Mouse (Mus musculus) lung, embryonic 14.5 days (tissue): ENCODE data around the gene Igsf9. TPM values are rescaled to one million over a fixed set of nuclear protein-coding genes. Genes with fewer than 3 reads are reported as not detected.

Source experiments
- ATAC-seq: fragments of 200-750 bp; cut with Nextera tagmentation; 2 replicates; pipeline ENCODE4 v1.8.0; 2017; ENCODE audit warnings: mild to moderate bottlenecking, moderate TSS enrichment, moderate library complexity; ENCODE audit not compliant: insufficient read depth
- DNase-seq: peaks from one replicate; pipeline ENCODE4 v3.0.0-alpha.2; 2015
- H3K27ac ChIP-seq: fragments of 300-500 bp; sonication (generic); 2 replicates; pipeline ENCODE4 v1.5.1; 2014; ENCODE audit warnings: low read depth, mild to moderate bottlenecking, moderate library complexity
- H3K27me3 ChIP-seq: fragments of 300-500 bp; sonication (generic); 2 replicates; pipeline ENCODE4 v1.6.1; 2014; ENCODE audit warnings: low read length, control low read depth; ENCODE audit not compliant: insufficient read depth
- H3K36me3 ChIP-seq: fragments of 300-500 bp; sonication (generic); 2 replicates; pipeline ENCODE4 v1.6.1; 2014; ENCODE audit warnings: control low read depth; ENCODE audit not compliant: insufficient read depth
- H3K4me1 ChIP-seq: fragments of 300-500 bp; sonication (generic); 2 replicates; pipeline ENCODE4 v1.6.1; 2014; ENCODE audit warnings: antibody characterized with exemption, control low read depth; ENCODE audit not compliant: insufficient read depth
- H3K4me2 ChIP-seq: fragments of 300-500 bp; sonication (generic); 2 replicates; pipeline ENCODE4 v1.6.1; 2014; ENCODE audit warnings: mild to moderate bottlenecking
- H3K4me3 ChIP-seq: fragments of 300-500 bp; sonication (generic); 2 replicates; pipeline ENCODE4 v1.5.1; 2014; ENCODE audit warnings: low read depth, low read length
- H3K9ac ChIP-seq: fragments of 300-500 bp; sonication (generic); 2 replicates; pipeline ENCODE4 v1.6.1; 2014
- H3K9me3 ChIP-seq: fragments of 300-500 bp; sonication (generic); 2 replicates; pipeline ENCODE4 v1.6.1; 2016; ENCODE audit warnings: low read depth, low read length, control low read depth
- CTCF ChIP-seq: IDR thresholded peaks from 2 replicates; pipeline ENCODE4 v1.5.1; 2016; ENCODE audit warnings: antibody characterized with exemption, low read depth
- WGBS: fragments of 180-500 bp; shearing (Covaris S2); extraction: QIAGEN DNeasy Blood & Tissue Kit; methylation state at CpG from one replicate; pipeline ENCODE4 v1.1.7; 2014; 5-methylcytosine and 5-hydroxymethylcytosine counted together
- polyA plus RNA-seq: library from polyadenylated mRNA; unstranded; fragments of >200 nt; fragmentation: Nextera tagmentation; extraction: Ambion mirVana; gene quantifications from 2 replicates; pipeline ENCODE4 v1.2.1, GENCODE M21; 2014

Gene Igsf9
- polyA plus RNA-seq, 1 experiment from 2014 or later, result 26.0 TPM

DNA sequence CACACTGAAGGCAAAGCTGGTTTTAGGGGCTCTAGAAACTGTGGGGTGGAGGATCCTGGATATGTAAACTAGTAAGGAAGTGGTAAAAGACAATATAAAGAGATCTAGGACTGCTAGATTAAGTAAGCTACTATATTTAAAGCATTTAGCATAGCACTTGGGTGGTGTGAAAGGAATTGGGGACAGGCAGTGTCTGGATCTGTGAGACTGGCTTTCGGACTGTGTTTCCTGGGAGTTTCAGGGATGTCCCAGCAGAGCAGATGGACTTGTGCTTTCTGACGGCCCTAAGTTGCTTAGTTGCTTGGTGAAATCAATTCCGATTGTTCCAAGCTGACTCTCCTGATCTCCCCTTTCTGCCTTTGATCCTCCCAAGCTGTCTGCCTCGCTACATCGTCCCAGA, 5.1 kb downstream of the Igsf9 start:
- no peak for TF ChIP-seq CTCF
- 74% methylated on average over 5 of the region's 5 CpGs for WGBS

GRCm38 (mm10) chr1:172487859-172488258, 6.3 kb downstream of the Igsf9 start:
- no peak for DNase-seq
- Histone ChIP-seq H3K4me3 (no peak overlapping the region), H3K27me3 (no peaks in the 10 kb centered on the region), H3K36me3 (peaks cover 33% of the 10 kb centered on the region; the same call in 1 of the 2 replicates), H3K4me1 (peaks cover 7% of the 10 kb centered on the region; the same call in 1 of the 2 replicates), H3K4me2 (no peak overlapping the region), H3K27ac (no peak overlapping the region), H3K9ac (no peak overlapping the region), H3K9me3 (no peaks in the 10 kb centered on the region)
- no peak for ATAC-seq
- WGBS, result 72% methylated on average over 4 of the region's 4 CpGs
- TF ChIP-seq CTCF, result no peak

More for the DNA sequence above, 5.1 kb downstream of the Igsf9 start:
- peaks cover 26% of the 10 kb centered on the region; the same call in 1 of the 2 replicates for H3K36me3 ChIP-seq
- no peak for DNase-seq
- H3K9ac ChIP-seq, result no peak overlapping the region
- no peaks in the 10 kb centered on the region for H3K9me3 ChIP-seq
- no peak for ATAC-seq
- no peak overlapping the region for H3K4me3 ChIP-seq
- H3K27ac ChIP-seq, result no peak overlapping the region
- no peak overlapping the region for H3K4me2 ChIP-seq
- peaks cover 8% of the 10 kb centered on the region; the same call in 1 of the 2 replicates for H3K4me1 ChIP-seq
- no peaks in the 10 kb centered on the region for H3K27me3 ChIP-seq

DNA sequence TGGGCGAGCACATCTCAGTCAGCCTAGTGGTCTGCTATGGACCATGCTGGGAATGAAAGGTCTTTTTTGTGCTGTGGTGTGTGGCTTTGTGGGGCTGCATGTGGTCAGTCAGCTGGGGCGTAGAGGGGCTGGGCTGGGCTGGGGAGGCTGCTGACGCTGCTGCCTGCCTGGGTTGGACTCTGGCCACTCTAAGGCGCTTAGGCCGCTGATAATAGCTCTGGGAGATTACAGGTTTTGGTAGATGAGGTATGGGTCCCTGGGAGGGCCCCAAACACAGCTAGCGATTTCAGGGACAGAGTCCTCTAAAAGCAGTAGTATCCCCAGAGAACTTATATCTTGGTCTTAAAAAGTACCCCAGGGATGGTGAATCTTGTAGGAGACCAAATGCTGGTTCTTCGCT, 7.2 kb downstream of the Igsf9 start:
- Histone ChIP-seq H3K4me1 (no peaks in the 10 kb centered on the region), H3K9ac (no peak overlapping the region), H3K9me3 (no peaks in the 10 kb centered on the region), H3K4me3 (no peak overlapping the region), H3K36me3 (peaks cover 41% of the 10 kb centered on the region; the same call in 1 of the 2 replicates), H3K27ac (no peak overlapping the region), H3K27me3 (no peaks in the 10 kb centered on the region), H3K4me2 (no peak overlapping the region)
- DNase-seq (no peak), ATAC-seq (no peak)
- 75% methylated on average over 7 of the region's 7 CpGs for WGBS
- no peak for TF ChIP-seq CTCF

DNA sequence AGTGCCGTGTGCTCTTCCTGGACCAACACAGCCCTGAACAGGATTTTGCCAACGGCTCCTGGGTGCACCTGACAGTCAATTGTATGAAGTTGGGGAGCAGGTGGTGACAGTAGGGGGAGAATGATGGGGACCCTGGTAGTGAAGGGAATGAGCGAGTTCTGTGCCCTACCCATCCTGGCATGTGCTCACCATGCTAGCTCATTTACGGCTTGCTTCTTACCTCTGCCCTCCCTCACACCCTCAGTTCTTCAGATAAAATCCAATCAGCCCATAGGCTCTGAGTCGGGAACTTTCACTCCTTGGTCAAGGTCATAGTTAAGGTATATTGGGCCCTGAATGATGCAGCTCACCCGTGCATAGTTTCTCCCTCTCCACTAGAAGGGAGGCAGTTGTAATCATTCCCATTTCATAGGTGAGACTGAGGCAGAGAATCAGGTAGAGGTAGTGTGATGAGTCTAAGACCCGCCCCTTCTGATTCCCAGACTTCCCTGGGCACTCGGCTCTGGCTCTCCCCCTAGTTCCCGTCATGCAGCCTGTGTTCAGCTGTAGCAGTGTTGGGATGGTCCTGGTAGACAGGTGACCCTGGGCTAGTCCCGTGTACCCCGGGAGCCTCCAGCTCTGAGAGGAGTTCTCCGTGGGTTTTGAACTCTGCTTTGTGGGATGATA, 8.1 kb downstream of the Igsf9 start:
- H3K4me1 ChIP-seq, result no peaks in the 10 kb centered on the region
- ATAC-seq (peak; percentile 47), DNase-seq (no peak)
- H3K27ac ChIP-seq, result no peak overlapping the region
- H3K36me3 ChIP-seq, result peaks cover 45% of the 10 kb centered on the region; the same call in 1 of the 2 replicates
- no peak overlapping the region for H3K9ac ChIP-seq
- H3K27me3 ChIP-seq, result no peaks in the 10 kb centered on the region
- no peak for TF ChIP-seq CTCF
- WGBS, result 49% methylated on average over 12 of the region's 12 CpGs
- no peaks in the 10 kb centered on the region for H3K9me3 ChIP-seq
- H3K4me2 ChIP-seq, result peak overlapping the region; percentile 42
- no peak overlapping the region for H3K4me3 ChIP-seq

GRCm38 (mm10) chr1:172490261-172490661, 8.7 kb downstream of the Igsf9 start:
- H3K27ac ChIP-seq, result no peak overlapping the region
- peaks cover 44% of the 10 kb centered on the region; the same call in 1 of the 2 replicates for H3K36me3 ChIP-seq
- DNase-seq (peak; percentile 94), ATAC-seq (peak; percentile 60)
- H3K4me2 ChIP-seq, result peak overlapping the region; percentile 42
- H3K4me1 ChIP-seq, result no peaks in the 10 kb centered on the region
- no peaks in the 10 kb centered on the region for H3K27me3 ChIP-seq
- 10% methylated on average over 10 of the region's 10 CpGs for WGBS
- no peaks in the 10 kb centered on the region for H3K9me3 ChIP-seq
- no peak overlapping the region for H3K9ac ChIP-seq
- H3K4me3 ChIP-seq, result no peak overlapping the region
- TF ChIP-seq CTCF, result peak; percentile 99

- H3K4me3 ChIP-seq, result no peak overlapping the region
- DNase-seq (no peak), ATAC-seq (no peak)
- no peaks in the 10 kb centered on the region for H3K4me1 ChIP-seq
- no peak overlapping the region for H3K27ac ChIP-seq
- H3K4me2 ChIP-seq, result no peak overlapping the region
- H3K27me3 ChIP-seq, result no peaks in the 10 kb centered on the region
- H3K9ac ChIP-seq, result no peak overlapping the region
- no peaks in the 10 kb centered on the region for H3K9me3 ChIP-seq
- TF ChIP-seq CTCF, result no peak
- peaks cover 51% of the 10 kb centered on the region; the same call in 1 of the 2 replicates for H3K36me3 ChIP-seq
- WGBS, result 88% methylated on average over 8 of the region's 8 CpGs
Measured at GRCm38 (mm10) chr1:172492047-172492446, 10.5 kb downstream of the Igsf9 start.

DNA sequence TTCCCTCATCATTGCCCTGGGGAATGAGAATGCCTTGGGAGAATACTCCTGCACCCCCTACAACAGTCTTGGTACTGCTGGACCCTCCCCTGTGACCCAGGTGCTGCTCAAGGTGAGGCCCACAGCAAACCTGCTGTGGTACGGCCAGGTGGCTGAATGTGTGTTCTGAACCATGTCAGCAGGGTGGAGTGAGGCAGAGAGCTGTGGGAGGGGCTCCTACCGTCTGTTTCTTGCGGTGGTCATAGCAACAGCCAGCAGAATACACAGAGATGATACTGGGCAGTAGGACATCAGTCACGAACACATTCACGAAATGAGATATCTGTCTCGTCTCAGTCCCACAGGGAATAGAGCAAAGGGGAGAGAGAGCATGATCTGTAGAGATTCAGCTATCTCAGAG, 11.9 kb downstream of the Igsf9 start:
- Histone ChIP-seq H3K4me2 (no peak overlapping the region), H3K9ac (no peak overlapping the region), H3K36me3 (peaks cover 51% of the 10 kb centered on the region; the same call in 1 of the 2 replicates), H3K27me3 (no peaks in the 10 kb centered on the region), H3K27ac (no peak overlapping the region), H3K4me3 (no peak overlapping the region), H3K9me3 (no peaks in the 10 kb centered on the region), H3K4me1 (no peaks in the 10 kb centered on the region)
- TF ChIP-seq CTCF, result no peak
- no peak for ATAC-seq
- WGBS, result 45% methylated on average over 6 of the region's 6 CpGs
- no peak for DNase-seq
